Mouse (Mus musculus) spleen, adult 2 months (tissue): ENCODE data around the gene Taf1d. TPM values are rescaled to one million over a fixed set of nuclear protein-coding genes. Genes with fewer than 3 reads are reported as not detected.
A peak's percentile ranks its signal among the peaks of the same experiment; 100 is the strongest.
"Not testable (repeated sequence)": the region's sequence is repeated elsewhere in the genome, so short reads cannot be mapped to it uniquely, and the experiment has no call there.

Experiments used
- DNase-seq, 2 experiments: peaks; one replicate each; pipeline versions ENCODE4 v3.0.0 to v3.0.0-alpha.2; 2012 to 2021; ENCODE audit warnings: low spot score in 2 of 2, low read depth in 1 of 2
- H3K27ac ChIP-seq: fragments of 200-500 bp; 2 replicates; pipeline ENCODE4 v1.5.1; 2012; ENCODE audit warnings: low read length, inconsistent platforms; ENCODE audit not compliant: insufficient read depth
- H3K27me3 ChIP-seq: fragments of 200-500 bp; 2 replicates; pipeline ENCODE4 v1.6.1; 2012; ENCODE audit warnings: mild to moderate bottlenecking, moderate library complexity, low read length, inconsistent platforms; ENCODE audit not compliant: control insufficient read depth, insufficient read depth
- H3K36me3 ChIP-seq: fragments of 200-500 bp; 2 replicates; pipeline ENCODE4 v1.6.1; 2012; ENCODE audit warnings: mild to moderate bottlenecking, low read length, inconsistent platforms; ENCODE audit not compliant: control insufficient read depth, insufficient read depth
- H3K4me1 ChIP-seq: fragments of 200-500 bp; 2 replicates; pipeline ENCODE4 v1.6.1; 2011; ENCODE audit warnings: inconsistent platforms; ENCODE audit not compliant: control insufficient read depth, insufficient read depth, insufficient read length
- H3K4me3 ChIP-seq: fragments of 200-500 bp; 2 replicates; pipeline ENCODE4 v1.5.1; 2011; ENCODE audit warnings: mild to moderate bottlenecking, inconsistent platforms; ENCODE audit not compliant: insufficient read depth, insufficient read length; ENCODE audit errors: extremely low read depth
- CTCF ChIP-seq: fragments of 200-500 bp; IDR thresholded peaks from 2 replicates; pipeline ENCODE4 v1.5.1; 2011; ENCODE audit warnings: mild to moderate bottlenecking, inconsistent platforms; ENCODE audit not compliant: insufficient read depth, insufficient read length, insufficient replicate concordance; ENCODE audit errors: extremely low read depth
- POLR2A ChIP-seq: fragments of 200-500 bp; IDR thresholded peaks from 2 replicates; pipeline ENCODE4 v1.6.1; 2011; ENCODE audit warnings: low read depth, low read length, inconsistent platforms
- WGBS: fragments of 180-500 bp; shearing (Covaris S2); methylation state at CpG from one replicate; pipeline ENCODE4 v1.1.7; 2018; 5-methylcytosine and 5-hydroxymethylcytosine counted together
- polyA plus RNA-seq: library from polyadenylated mRNA; depleted of rRNA; stranded (reverse); fragments of >200 nt; gene quantifications from 2 replicates; pipeline ENCODE4 v1.2.3, GENCODE M21; 2012

The Taf1d gene
- polyA plus RNA-seq, 1 experiment = 12.4 TPM

- TF ChIP-seq CTCF = no peak
- TF ChIP-seq POLR2A = no peak
- H3K27me3 ChIP-seq = no peaks in the 10 kb centered on the region
- WGBS = 17% methylated on average over 6 of the region's 6 CpGs
- peaks cover 3% of the 10 kb centered on the region; the same call in 1 of the 2 replicates for H3K4me1 ChIP-seq
- H3K36me3 ChIP-seq = peaks cover 18% of the 10 kb centered on the region
- no peak overlapping the region for H3K27ac ChIP-seq
- H3K4me3 ChIP-seq = peak overlapping the region; percentile 12; the same call in 1 of the 2 replicates
- no peak for DNase-seq
These were observed 1.2 kb downstream of the Taf1d start for GRCm38 (mm10) chr9:15307257-15307656.

GRCm38 (mm10) chr9:15308254-15308653 is 2.2 kb downstream of the Taf1d start:
- H3K36me3 ChIP-seq = peaks cover 23% of the 10 kb centered on the region

GRCm38 (mm10) chr9:15309425-15309824 is 3.4 kb downstream of the Taf1d start:
- TF ChIP-seq CTCF = no peak
- TF ChIP-seq POLR2A = no peak
- peaks cover 3% of the 10 kb centered on the region; the same call in 1 of the 2 replicates for H3K4me1 ChIP-seq
- H3K36me3 ChIP-seq = peaks cover 30% of the 10 kb centered on the region
- no peak overlapping the region for H3K4me3 ChIP-seq
- no peak overlapping the region for H3K27ac ChIP-seq
- H3K27me3 ChIP-seq = no peaks in the 10 kb centered on the region
- 81% methylated on average over 4 of the region's 4 CpGs for WGBS
- no peak for DNase-seq

More at GRCm38 (mm10) chr9:15308254-15308653, 2.2 kb downstream of the Taf1d start:
- TF ChIP-seq CTCF = no peak
- Histone ChIP-seq H3K27ac (no peak overlapping the region), H3K27me3 (no peaks in the 10 kb centered on the region), H3K4me1 (peaks cover 3% of the 10 kb centered on the region; the same call in 1 of the 2 replicates), H3K4me3 (no peak overlapping the region)
- WGBS = 58% methylated on average over 2 of the region's 2 CpGs
- DNase-seq = no peak

GRCm38 (mm10) chr9:15310179-15310578 is 4.2 kb downstream of the Taf1d start:
- peaks cover 36% of the 10 kb centered on the region for H3K36me3 ChIP-seq
- WGBS = 94% methylated on average over 1 of the region's 1 CpGs
- no peaks in the 10 kb centered on the region for H3K27me3 ChIP-seq
- DNase-seq = no peak
- no peak overlapping the region for H3K4me3 ChIP-seq
- H3K4me1 ChIP-seq = peaks cover 3% of the 10 kb centered on the region; the same call in 1 of the 2 replicates
- TF ChIP-seq POLR2A = no peak
- TF ChIP-seq CTCF = no peak
- H3K27ac ChIP-seq = no peak overlapping the region

- TF ChIP-seq CTCF (no peak), POLR2A (no peak)
- H3K27ac ChIP-seq = no peak overlapping the region
- WGBS = 82% methylated on average over 2 of the region's 2 CpGs
These were observed 6.2 kb downstream of the Taf1d start for GRCm38 (mm10) chr9:15312054-15312735.

GRCm38 (mm10) chr9:15313633-15314032 is 7.6 kb downstream of the Taf1d start:
- Histone ChIP-seq H3K4me3 (no peak overlapping the region), H3K27me3 (no peaks in the 10 kb centered on the region), H3K4me1 (no peaks in the 10 kb centered on the region), H3K36me3 (peaks cover 44% of the 10 kb centered on the region), H3K27ac (no peak overlapping the region)
- WGBS = 79% methylated on average over 5 of the region's 5 CpGs
- no peak for DNase-seq
- TF ChIP-seq CTCF = no peak
- no peak for TF ChIP-seq POLR2A

More at GRCm38 (mm10) chr9:15312054-15312735, 6.2 kb downstream of the Taf1d start:
- no peak overlapping the region for H3K4me3 ChIP-seq
- peaks cover 42% of the 10 kb centered on the region for H3K36me3 ChIP-seq
- no peak for DNase-seq
- peaks cover 3% of the 10 kb centered on the region; the same call in 1 of the 2 replicates for H3K4me1 ChIP-seq
- H3K27me3 ChIP-seq = no peaks in the 10 kb centered on the region

- TF ChIP-seq POLR2A = no peak
- no peak for TF ChIP-seq CTCF
- H3K4me1 ChIP-seq = no peaks in the 10 kb centered on the region
- no peak for DNase-seq
- H3K27me3 ChIP-seq = no peaks in the 10 kb centered on the region
- no peak overlapping the region for H3K27ac ChIP-seq
- WGBS = 98% methylated on average over 1 of the region's 1 CpGs
- H3K36me3 ChIP-seq = peaks cover 39% of the 10 kb centered on the region
- no peak overlapping the region for H3K4me3 ChIP-seq
These were observed 8.6 kb downstream of the Taf1d start for GRCm38 (mm10) chr9:15314619-15315018.

DNA sequence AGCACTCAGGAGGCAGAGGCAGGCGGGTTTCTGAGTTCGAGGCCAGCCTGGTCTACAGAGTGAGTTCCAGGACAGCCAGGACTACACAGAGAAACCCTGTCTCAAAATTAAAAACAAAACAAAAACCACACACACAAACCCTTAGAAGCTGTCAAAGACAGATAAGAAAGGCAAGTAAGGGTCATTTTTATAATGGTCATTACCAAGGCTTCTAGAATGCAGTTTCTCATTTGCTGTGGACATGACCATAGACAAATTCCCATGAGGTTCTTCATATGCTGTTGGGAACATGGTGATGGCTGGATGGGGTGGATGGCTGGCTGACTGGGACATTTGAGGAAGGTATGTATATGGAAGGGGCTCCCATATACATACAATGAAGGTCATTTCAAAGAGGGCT is 10.3 kb downstream of the Taf1d start:
- not testable (repeated sequence) for H3K27me3 ChIP-seq, DNase-seq, H3K4me1 ChIP-seq, H3K4me3 ChIP-seq, H3K27ac ChIP-seq
- H3K36me3 ChIP-seq = peaks cover 33% of the 10 kb centered on the region
- WGBS = 90% methylated on average over 2 of the region's 2 CpGs
